Mouse (Mus musculus) stomach, embryonic 16.5 days (tissue): ENCODE measurements around the gene Fam206a. TPM values are rescaled to one million over a fixed set of nuclear protein-coding genes. Genes with fewer than 3 reads are reported as not detected.

Source experiments
- ATAC-seq: fragments of 200-750 bp; cut with Nextera tagmentation; 2 replicates; pipeline ENCODE4 v1.8.0; 2017; ENCODE audit warnings: moderate number of reproducible peaks, moderate TSS enrichment; ENCODE audit not compliant: insufficient read depth, low FRiP score
- H3K27ac ChIP-seq: fragments of 300-500 bp; sonication (generic); 2 replicates; pipeline ENCODE4 v1.5.1; 2014; ENCODE audit warnings: low read length
- H3K27me3 ChIP-seq: fragments of 300-500 bp; sonication (generic); 2 replicates; pipeline ENCODE4 v1.6.1; 2014; ENCODE audit warnings: low read length, control low read depth, mixed read lengths; ENCODE audit not compliant: control insufficient read depth, insufficient read depth
- H3K36me3 ChIP-seq: fragments of 300-500 bp; sonication (generic); 2 replicates; pipeline ENCODE4 v1.6.1; 2014; ENCODE audit warnings: low read length; ENCODE audit not compliant: control insufficient read depth, insufficient read depth
- H3K4me1 ChIP-seq: fragments of 300-500 bp; sonication (generic); 2 replicates; pipeline ENCODE4 v1.6.1; 2014; ENCODE audit warnings: low read length, control low read depth, mixed read lengths; ENCODE audit not compliant: control insufficient read depth, insufficient read depth
- H3K4me2 ChIP-seq: fragments of 300-500 bp; sonication (generic); 2 replicates; pipeline ENCODE4 v1.6.1; 2014; ENCODE audit warnings: low read depth, low read length, mixed read lengths
- H3K4me3 ChIP-seq: fragments of 300-500 bp; sonication (generic); replicated peaks from 2 replicates; pipeline ENCODE4 v1.5.1; 2014; ENCODE audit warnings: mild to moderate bottlenecking, low read length
- H3K9ac ChIP-seq: fragments of 300-500 bp; sonication (generic); 2 replicates; pipeline ENCODE4 v1.6.1; 2014; ENCODE audit warnings: low read length
- H3K9me3 ChIP-seq: fragments of 300-500 bp; sonication (generic); replicated peaks from 2 replicates; pipeline ENCODE4 v1.6.1; 2016; ENCODE audit warnings: low read length, control low read depth; ENCODE audit not compliant: control insufficient read depth
- WGBS: fragments of 180-500 bp; shearing (Covaris S2); extraction: QIAGEN DNeasy Blood & Tissue Kit; methylation state at CpG from one replicate; pipeline ENCODE4 v1.1.7; 2014; 5-methylcytosine and 5-hydroxymethylcytosine counted together
- polyA plus RNA-seq: library from polyadenylated mRNA; unstranded; fragments of >200 nt; fragmentation: Nextera tagmentation; extraction: Ambion mirVana; gene quantifications from 2 replicates; pipeline ENCODE4 v1.2.1, GENCODE M21; 2015

The Fam206a gene
- 12.1 and 13.0 TPM in 2 replicates for polyA plus RNA-seq

- under 1% methylated on average over 72 of the region's 72 CpGs for WGBS
- H3K4me2 ChIP-seq: peak within 1 kb of the TSS; percentile 87
- H3K27ac ChIP-seq: peak within 1 kb of the TSS; percentile 65
- peak within 1 kb of the TSS; percentile 86 for H3K4me3 ChIP-seq
- peaks cover 19% of the 10 kb centered on the region; the same call in 1 of the 2 replicates for H3K36me3 ChIP-seq
- no peaks in the 10 kb centered on the region for H3K9me3 ChIP-seq
- peak; percentile 96 for ATAC-seq
- peaks cover 15% of the 10 kb centered on the region for H3K4me1 ChIP-seq
- no peaks in the 10 kb centered on the region for H3K27me3 ChIP-seq
- peak within 1 kb of the TSS; percentile 88 for H3K9ac ChIP-seq
Measured at GRCm38 (mm10) chr4:56801907-56802668, at the start of gene Fam206a, which contains the start of gene Elp1. TSS of gene Fam206a (plus strand) at chr4:56802345. TSS of gene Elp1 (minus strand) at chr4:56802331.

- 86% methylated on average over 5 of the region's 5 CpGs for WGBS
- Histone ChIP-seq H3K36me3 (peaks cover 39% of the 10 kb centered on the region), H3K27me3 (no peaks in the 10 kb centered on the region), H3K4me2 (no peak overlapping the region), H3K27ac (no peak overlapping the region), H3K4me1 (no peaks in the 10 kb centered on the region), H3K9me3 (no peaks in the 10 kb centered on the region), H3K9ac (no peak overlapping the region), H3K4me3 (no peak overlapping the region)
- no peak for ATAC-seq
Measured at GRCm38 (mm10) chr4:56756021-56756420, 46.1 kb upstream of the Fam206a start.

DNA sequence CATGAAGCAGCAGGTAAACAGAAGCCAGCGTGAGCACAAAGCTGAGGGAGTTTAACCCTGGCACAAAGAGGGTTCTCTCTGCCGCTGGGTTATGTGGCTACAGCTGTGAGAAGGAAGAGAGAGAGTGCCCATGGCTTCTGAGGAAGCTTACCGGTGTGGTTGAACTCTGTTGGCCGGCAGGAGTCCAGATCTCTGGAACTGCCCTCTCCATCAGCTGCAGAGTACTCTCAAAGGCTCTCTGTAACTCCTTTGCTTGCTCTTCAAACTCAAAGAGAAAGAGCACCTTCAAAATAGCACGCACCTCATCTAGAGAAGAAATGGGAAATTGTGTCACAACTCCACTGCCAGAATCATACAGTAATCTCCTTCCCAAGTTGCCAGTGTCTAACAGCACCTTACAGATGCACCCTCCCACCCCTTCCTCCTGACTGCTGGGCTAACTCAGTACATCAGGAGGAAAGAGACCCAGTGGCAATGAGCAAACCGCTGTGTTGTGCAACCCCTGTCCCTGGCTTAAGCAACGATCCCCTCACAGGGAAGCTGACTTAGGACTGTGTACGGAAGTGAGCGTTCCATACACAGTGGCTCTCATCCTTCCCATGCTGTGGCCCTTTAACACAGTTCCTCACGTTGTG lies 45.1 kb upstream of the Fam206a start:
- no peaks in the 10 kb centered on the region for H3K27me3 ChIP-seq
- H3K27ac ChIP-seq: no peak overlapping the region
- no peaks in the 10 kb centered on the region for H3K9me3 ChIP-seq
- H3K9ac ChIP-seq: no peak overlapping the region
- H3K4me1 ChIP-seq: no peaks in the 10 kb centered on the region
- ATAC-seq: no peak
- H3K36me3 ChIP-seq: peaks cover 31% of the 10 kb centered on the region
- no peak overlapping the region for H3K4me3 ChIP-seq
- H3K4me2 ChIP-seq: no peak overlapping the region
- WGBS: 88% methylated on average over 10 of the region's 10 CpGs

DNA sequence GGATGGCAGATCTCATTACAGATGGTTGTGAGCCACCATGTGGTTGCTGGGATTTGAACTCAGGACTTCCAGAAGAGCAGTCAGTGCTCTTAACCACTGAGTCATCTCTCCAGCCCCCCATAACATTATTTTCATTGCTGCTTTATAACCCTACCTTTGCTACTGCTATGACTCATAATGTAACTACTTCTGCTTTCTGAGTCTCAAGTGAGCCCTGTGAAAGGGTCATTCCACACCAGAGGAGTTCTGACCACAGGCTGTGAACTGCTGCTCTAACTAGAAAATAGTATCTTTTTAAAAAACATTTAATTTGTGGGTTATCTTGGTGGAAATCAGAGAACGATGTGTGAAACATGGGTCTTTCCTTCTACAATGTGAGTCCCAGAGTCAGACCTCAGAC lies 44.5 kb upstream of the Fam206a start:
- no peak overlapping the region for H3K9ac ChIP-seq
- 89% methylated on average over 1 of the region's 1 CpGs for WGBS
- ATAC-seq: no peak
- H3K27me3 ChIP-seq: no peaks in the 10 kb centered on the region
- no peak overlapping the region for H3K27ac ChIP-seq
- no peaks in the 10 kb centered on the region for H3K4me1 ChIP-seq
- no peak overlapping the region for H3K4me2 ChIP-seq
- no peaks in the 10 kb centered on the region for H3K9me3 ChIP-seq
- no peak overlapping the region for H3K4me3 ChIP-seq
- peaks cover 34% of the 10 kb centered on the region for H3K36me3 ChIP-seq

DNA sequence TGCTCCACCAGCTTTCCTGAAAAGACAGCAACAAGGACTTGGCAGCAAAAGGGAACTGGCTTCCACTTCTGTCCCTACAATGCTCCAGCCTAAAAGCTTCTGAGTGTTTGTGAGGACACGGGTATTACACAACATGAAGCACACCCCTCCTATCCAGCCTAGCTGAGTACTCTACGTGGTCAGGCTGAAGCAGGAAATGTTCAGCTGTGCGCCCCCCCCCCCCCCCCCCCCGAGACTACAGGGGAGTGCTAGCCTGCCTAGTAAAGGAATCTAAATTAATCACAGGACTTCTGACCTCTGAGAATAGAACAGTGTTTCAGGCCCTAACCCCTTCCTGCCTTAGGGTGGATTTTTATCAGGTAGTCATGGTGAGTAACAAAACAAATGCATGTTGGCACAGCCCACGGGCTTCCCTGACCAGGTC lies 34.3 kb upstream of the Fam206a start:
- H3K36me3 ChIP-seq: peaks cover 22% of the 10 kb centered on the region; the same call in 1 of the 2 replicates
- H3K4me3 ChIP-seq: no peak overlapping the region
- no peaks in the 10 kb centered on the region for H3K4me1 ChIP-seq
- H3K27me3 ChIP-seq: no peaks in the 10 kb centered on the region
- peak; percentile 29; the same call in 1 of the 2 replicates for ATAC-seq
- WGBS: 48% methylated on average over 5 of the region's 5 CpGs
- H3K9me3 ChIP-seq: no peaks in the 10 kb centered on the region
- H3K4me2 ChIP-seq: no peak overlapping the region
- no peak overlapping the region for H3K27ac ChIP-seq
- no peak overlapping the region for H3K9ac ChIP-seq

DNA sequence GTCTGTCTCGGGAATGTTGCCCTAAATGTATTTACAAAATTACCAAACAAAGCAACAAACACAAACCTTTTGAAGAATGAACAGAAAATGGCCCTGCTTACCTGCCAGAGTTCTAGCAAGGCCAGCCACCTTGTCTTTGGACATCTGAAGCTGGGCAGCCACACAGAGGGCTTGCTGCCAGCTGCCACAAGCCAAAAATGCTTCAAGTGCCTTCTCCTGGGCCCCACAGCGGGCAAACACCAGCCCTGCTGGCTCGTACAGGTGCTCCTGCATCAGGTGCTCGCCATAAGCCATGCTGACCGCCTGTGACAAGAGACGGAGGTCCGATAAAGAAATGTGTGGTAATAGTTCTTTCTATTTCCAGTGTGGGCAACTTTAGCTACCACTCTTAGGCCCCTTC lies 33.2 kb upstream of the Fam206a start:
- Histone ChIP-seq H3K36me3 (peaks cover 28% of the 10 kb centered on the region; the same call in 1 of the 2 replicates), H3K27me3 (no peaks in the 10 kb centered on the region), H3K9me3 (no peaks in the 10 kb centered on the region), H3K4me2 (no peak overlapping the region), H3K9ac (no peak overlapping the region), H3K4me1 (no peaks in the 10 kb centered on the region), H3K4me3 (no peak overlapping the region), H3K27ac (no peak overlapping the region)
- whole genome bisulfite sequencing: 90% methylated on average over 7 of the region's 7 CpGs
- no peak for ATAC-seq

DNA sequence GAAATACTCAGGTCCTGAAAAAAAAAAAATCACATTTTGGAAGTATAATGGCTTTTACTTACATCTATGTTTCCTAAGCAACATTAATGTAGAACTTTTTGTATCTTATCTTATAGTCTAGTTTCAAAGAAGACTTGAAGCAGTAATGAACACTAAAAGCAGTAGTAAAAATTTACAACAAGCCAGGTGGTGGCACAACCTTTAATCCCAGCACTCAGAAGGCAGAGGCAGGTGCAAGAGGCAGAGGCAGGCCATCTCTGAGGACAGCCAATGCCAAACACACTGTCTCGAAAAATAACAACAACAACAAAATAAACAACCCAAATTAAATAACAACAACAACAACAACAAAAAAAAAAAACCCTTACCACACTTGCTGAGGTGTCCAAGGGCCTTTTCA lies 31.1 kb upstream of the Fam206a start:
- no peaks in the 10 kb centered on the region for H3K27me3 ChIP-seq
- no peak overlapping the region for H3K27ac ChIP-seq
- no peak for ATAC-seq
- H3K9ac ChIP-seq: no peak overlapping the region
- H3K4me3 ChIP-seq: no peak overlapping the region
- H3K4me2 ChIP-seq: no peak overlapping the region
- no peaks in the 10 kb centered on the region for H3K9me3 ChIP-seq
- no peaks in the 10 kb centered on the region for H3K4me1 ChIP-seq
- H3K36me3 ChIP-seq: peaks cover 24% of the 10 kb centered on the region; the same call in 1 of the 2 replicates
- 48% methylated on average over 1 of the region's 1 CpGs for WGBS

DNA sequence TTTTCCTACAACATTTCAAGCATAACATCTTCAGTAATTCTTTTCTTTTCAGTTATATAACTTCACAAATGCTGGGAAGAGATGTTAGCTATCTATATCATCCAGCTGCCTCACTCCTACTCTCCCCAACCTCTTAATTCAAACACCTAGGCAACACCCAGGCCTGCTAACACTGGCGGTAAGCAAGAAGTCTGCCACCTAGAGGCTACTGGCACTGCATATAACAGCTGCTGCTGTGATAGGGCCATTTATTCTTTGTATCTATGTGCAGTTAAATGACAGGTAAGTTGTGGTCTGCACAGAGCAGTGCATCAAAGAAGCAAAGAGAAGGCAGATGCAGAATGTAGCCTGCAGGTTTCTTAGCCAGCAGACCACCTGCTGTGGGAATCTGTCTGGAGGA lies 10.8 kb upstream of the Fam206a start:
- Histone ChIP-seq H3K9me3 (no peaks in the 10 kb centered on the region), H3K36me3 (peaks cover 45% of the 10 kb centered on the region), H3K9ac (no peak overlapping the region), H3K27ac (no peak overlapping the region), H3K4me3 (no peak overlapping the region), H3K4me1 (no peaks in the 10 kb centered on the region), H3K4me2 (no peak overlapping the region), H3K27me3 (no peaks in the 10 kb centered on the region)
- 30% methylated on average over 1 of the region's 1 CpGs for WGBS
- no peak for ATAC-seq

- peak overlapping the region; percentile 86 for H3K4me3 ChIP-seq
- no peaks in the 10 kb centered on the region for H3K27me3 ChIP-seq
- peak; percentile 34; the same call in 1 of the 2 replicates for ATAC-seq
- peak overlapping the region; percentile 88 for H3K9ac ChIP-seq
- H3K27ac ChIP-seq: no peak overlapping the region
- peak overlapping the region; percentile 87 for H3K4me2 ChIP-seq
- peaks cover 15% of the 10 kb centered on the region for H3K4me1 ChIP-seq
- WGBS: 2% methylated on average over 25 of the region's 25 CpGs
- H3K9me3 ChIP-seq: no peaks in the 10 kb centered on the region
- H3K36me3 ChIP-seq: peaks cover 19% of the 10 kb centered on the region; the same call in 1 of the 2 replicates
Measured at GRCm38 (mm10) chr4:56802669-56803150, 565 bp downstream of the Fam206a start.
